Mouse (Mus musculus): ENCODE measurements at regions not wholly inside any gene's neighbourhood (a gene's known extent, or its start where the extent isn't known, plus 50 kb on each side); places are given as distances from the start of the nearest gene placed in this dataset.

DNA sequence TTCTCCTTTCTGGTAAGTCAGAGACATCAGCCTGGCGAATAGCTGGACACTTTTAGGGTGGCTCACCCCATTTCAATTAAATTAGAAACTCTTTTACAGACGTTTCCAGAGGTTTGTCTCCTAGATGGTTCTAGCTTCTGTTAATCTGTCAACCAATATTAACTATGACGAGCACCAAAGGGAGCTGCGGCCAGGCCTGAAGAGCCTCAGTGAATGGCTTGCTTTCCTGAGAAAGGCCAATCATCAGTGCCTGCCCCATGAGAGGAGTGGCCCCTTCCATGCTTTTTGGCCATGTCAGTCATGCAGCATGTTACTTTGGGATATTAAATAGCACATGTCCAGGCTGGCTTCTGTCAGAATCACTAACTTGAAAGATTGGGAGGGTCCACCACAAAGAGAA is 296.6 kb upstream of the Id2 start:
- no peak for DNase-seq (ENCODE audit: low read depth, low spot score)

DNA sequence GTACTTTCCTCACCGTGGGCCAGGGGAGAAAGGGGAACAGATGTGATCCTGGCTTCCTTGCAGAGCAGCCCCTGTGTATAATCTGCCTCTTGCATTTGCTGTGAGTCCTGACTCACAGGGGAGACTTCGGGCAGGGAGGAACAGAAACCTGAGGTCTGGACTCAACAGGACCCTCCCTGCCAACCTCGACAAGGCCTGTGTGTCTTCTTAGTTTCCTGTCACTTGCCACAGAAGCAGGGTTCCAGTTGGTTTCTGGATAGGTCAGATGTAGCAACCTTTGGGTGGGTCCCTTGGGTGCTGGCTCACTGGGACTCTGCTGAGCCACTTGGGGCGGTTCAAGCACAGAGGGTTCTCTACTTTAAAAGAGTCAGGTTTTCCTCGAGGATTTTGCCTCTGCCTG is 292.3 kb upstream of the Id2 start:
- no peak for DNase-seq (ENCODE audit: low read depth, low spot score)

DNA sequence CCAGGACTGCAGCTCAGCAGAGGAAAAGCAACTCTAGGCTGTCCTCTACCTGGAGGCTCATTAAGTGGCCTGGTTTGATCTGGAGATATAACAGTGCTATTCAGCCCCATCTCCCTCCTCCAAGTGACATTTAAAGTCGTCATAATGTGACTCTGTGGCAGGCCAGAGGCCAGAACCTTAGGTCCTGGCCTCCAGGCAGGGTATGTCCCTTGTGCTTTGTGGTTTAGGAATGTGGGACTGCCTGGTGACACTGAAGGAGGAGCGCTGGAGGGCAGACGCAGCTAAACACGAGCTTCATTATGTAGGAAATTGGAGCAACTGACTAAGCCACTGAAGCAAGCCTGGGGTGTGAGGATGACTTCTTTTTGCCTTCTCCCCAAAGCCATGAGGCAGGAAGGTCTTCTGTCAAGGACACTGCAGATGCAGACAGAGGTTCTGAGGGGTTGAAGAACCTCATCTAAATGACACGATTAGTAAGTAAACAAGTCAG is 290.9 kb upstream of the Id2 start:
- DNase-seq (ENCODE audit: low read depth, low spot score): no peak

- DNase-seq (ENCODE audit: low read depth, low spot score): no peak
Measured at GRCm38 (mm10) chr12:25382961-25383360, 286.0 kb upstream of the Id2 start.

DNA sequence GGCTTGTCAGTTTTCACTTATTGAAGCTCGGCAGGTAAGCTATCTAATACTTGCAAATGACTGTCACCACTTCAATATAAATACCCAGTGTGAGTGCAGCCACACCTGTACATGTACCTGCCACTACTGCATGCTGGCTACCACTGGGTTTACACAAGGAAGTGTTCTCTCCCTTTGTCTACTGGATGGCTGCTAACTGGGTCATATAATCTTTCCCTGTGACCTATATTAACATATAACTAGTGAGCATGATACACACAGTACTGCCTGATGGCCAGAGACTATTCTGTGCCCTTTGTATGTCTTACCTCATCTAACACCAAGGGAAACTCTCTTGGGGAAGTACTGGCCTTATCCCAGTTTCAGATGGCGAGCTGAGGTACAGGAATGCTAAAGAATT is 285.5 kb upstream of the Id2 start:
- DNase-seq (ENCODE audit: low read depth, low spot score): no peak

GRCm38 (mm10) chr12:25381619-25382018 is 284.7 kb upstream of the Id2 start:
- DNase-seq (ENCODE audit: low read depth, low spot score): no peak

DNA sequence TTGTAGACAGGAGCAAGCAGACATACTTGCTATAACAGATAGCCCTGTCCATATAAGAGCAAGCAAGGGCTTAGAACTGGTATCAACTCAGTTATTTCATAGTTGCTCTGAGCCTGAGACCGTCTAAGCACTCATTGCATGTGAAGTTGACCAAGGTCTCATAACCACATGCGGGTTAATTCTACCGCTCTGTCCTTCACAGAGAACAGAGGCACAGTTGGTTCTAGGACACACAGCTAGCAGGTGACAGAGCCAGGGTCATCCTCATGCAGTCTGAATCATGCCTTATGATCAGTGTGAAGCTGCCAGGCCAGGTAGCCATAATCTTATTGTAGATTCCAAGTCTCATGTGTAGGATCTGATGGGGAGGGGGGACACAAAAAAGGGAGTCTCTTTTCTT is 283.1 kb upstream of the Id2 start:
- no peak for DNase-seq (ENCODE audit: low read depth, low spot score)

DNA sequence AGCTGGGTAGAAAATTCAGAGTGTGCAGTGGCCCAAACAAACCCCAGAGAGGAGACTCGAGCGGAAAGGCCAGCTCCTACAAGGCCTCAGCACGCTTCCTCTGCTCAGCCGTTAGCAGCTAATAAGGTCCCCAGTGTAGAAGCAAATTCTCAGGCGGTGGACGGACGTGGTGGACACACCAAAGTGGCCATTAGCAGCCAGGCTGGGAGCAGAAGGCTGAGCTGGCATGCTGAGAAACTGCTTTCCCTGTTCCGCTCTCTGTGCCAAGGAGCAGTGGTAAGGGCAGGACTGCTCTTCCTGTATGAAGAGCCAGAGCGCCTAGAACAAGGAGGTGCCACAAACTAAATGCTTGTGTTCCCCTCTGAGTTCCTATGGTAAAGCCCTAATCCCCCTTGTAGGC is 282.1 kb upstream of the Id2 start:
- no peak for DNase-seq (ENCODE audit: low read depth, low spot score)

DNA sequence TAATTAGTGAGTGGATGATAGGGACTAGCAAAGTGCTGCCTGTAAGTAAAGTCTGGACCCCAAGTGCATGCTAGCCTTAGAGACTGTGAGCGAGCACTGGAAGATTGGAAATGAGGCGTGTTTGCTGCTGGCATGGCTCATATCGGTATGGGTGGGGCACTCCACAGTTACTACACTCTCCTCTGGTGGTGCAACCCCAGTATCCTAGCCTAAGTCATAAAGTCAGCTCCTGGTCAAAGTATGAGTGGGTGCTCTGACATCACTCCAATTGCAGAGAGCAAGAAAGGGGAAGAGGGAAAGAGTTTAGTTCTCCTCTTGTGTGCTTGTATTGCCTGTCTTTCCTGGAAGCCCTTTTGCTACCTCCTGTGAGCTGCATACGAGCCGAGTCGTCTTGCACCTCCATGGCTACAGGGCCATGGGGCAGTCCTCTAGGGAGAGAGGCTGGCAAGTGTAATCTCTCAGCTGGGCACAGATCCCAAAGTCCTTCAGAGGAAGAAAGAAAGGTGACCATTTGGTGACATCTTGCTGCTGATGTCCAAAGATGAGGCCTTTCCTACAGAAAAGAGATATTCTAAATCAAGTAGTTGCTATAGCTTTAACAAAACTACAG is 281.2 kb upstream of the Id2 start:
- no peak for DNase-seq (ENCODE audit: low read depth, low spot score)

GRCm38 (mm10) chr12:25376451-25376850 is 279.5 kb upstream of the Id2 start:
- DNase-seq (ENCODE audit: low read depth, low spot score): no peak

DNA sequence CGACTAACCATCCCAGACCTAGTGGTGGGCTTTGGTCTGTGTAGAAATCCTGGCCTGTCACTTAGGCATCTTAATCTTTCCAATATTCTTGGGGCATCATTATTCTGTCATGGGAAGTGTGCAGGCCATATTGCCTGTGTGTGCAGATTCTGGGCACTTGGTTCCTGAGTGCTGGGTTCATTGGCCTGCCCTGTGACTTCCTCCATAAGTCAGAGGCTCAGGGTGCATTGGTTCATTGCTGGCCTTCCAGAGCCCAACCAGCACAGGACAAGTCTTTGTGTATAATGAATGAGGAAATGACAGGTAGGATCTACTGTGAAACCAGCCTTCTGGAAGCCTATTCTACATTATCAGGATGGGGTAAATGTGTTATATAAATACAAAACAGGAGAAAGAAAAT is 270.6 kb upstream of the Id2 start:
- DNase-seq (ENCODE audit: low read depth, low spot score): no peak

DNA sequence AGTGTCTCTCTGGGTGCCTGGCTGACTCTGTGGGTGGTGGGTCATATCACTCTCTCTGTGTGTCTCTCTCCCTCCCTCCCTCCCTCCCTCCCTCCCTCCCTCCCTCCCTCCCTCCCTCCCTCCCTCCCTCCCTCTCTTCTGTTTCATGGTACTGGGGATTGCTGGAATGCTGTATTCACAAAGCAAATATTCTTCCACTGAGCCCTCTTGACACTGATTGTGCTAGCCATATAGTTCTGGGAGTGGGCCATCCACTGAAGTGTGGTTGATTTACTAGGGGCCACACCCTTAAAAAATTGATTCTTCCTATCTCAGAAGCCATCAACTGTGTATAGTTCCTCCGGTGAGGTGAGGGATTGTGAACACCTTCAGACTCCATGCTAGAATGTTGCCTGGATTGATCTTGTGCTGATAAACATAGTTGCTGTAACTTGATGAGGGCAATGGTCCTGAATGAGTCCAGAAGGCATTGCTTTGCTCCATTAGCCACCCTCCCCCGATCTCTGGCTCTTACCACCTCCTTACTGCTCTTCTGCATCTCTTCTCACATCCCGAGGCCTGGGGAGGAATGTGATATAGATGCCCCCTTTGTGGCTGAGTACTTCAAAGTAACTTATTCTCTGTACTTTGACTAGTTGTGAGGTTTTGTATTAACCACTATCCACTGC is 268.8 kb upstream of the Id2 start:
- no peak for DNase-seq (ENCODE audit: low read depth, low spot score)

DNA sequence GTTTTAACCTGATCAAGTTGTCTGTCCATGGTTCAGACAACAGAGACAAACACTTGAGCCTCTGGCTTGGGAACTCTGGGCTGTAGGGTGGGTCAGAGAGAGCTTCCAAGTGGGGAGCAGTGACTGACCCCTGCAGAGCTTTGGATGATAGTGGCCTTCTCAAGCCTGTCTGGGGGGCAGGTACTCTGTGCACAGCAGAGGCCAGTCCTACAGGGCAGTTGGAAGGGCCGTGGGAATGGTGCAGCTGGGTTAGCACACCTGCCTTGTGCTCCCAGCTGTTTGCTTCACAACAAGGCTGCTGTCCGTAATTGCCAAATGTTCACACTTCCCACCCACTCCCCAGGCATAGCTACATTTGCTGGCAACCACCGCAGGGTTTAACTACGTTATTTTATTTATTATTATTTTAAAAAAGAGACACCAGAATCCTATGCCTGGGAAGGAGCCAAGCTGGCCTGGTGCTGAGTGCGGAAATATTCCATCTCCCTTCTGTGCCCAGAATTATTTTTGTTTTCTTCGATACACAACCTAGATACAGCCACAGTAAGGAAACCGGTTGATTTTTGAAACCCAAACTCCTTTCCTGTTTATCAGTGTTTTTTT is 268.1 kb upstream of the Id2 start:
- DNase-seq (ENCODE audit: low read depth, low spot score): no peak

DNA sequence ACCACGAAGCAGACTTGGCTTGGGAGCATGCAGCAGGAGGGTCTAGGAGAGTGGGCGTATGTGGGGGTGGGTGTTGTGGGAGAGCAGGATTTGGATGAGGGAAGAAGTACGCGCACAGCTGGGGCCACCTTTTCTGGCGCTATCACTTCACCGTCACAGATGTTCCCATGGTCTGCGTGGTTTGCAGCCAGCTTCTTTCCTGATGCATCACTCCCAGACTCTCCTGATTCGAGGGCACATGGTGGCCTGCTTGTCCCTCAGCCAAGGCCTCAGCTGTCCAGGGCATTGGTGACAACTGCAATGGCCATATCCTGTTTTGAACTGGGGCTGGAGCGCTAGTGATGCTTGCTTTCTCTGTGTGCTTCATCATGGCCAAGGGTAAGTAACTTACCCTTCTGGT is 266.9 kb upstream of the Id2 start:
- no peak for DNase-seq (ENCODE audit: low read depth, low spot score)

DNA sequence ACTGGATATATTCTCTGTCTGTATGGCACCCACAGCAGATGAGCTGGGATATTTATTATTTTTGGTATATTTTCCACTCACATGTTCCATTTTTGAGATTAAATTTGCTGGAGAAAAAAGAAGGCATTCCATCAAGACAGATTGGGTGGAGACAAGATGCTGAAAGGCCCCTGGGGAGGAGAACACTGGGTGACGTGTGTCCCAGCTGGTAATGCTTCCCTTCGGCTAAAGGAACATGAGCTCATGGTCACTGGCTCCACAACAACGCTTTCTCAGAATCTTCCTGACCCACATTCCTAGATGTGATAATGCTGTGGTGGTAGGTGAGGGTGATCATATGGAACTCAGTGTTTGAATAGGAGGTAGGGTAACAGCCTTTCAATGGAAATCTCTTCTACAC is 266.4 kb upstream of the Id2 start:
- no peak for DNase-seq (ENCODE audit: low read depth, low spot score)

DNA sequence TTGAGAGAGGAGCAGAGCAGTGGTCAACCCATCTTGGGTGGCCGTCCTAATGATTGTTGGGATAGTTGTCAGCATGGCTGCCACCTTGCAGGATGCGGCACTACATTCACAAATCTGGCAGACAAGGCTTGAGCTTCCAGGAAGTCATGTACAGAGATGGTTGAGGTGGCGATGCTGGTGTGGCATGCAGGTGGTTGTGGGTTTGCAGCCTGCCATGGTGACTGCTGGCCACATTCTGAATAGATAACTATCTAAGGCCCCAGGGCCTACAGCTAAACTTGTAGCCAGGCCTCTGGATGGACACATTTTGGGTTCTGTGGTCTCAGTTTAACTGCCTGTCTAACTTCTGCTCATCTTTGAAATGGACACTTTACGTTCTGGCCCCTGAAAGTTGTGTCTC is 265.8 kb upstream of the Id2 start:
- no peak for DNase-seq (ENCODE audit: low read depth, low spot score)

- no peak for DNase-seq (ENCODE audit: low read depth, low spot score)
Measured at GRCm38 (mm10) chr12:25360726-25361125, 263.8 kb upstream of the Id2 start.

DNA sequence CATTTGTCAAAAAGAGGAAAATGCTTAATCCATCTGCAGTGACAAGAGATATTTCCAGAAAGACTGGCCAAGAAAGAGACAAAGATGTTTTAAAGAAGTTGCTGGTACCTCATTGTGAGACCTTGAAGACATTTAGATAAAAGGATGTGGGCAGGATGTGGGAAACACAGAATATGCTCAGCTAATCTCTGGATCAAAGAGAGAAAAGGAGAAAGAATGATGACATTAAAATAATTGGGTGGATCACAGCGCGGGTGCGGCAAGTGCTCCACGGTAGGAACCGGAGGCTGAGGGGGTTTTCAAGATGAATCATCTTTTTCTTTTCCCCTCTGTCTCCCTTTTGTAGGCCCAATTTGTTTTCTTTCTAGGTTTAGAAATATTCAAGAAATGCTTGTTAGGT is 263.0 kb upstream of the Id2 start:
- no peak for DNase-seq (ENCODE audit: low read depth, low spot score)

DNA sequence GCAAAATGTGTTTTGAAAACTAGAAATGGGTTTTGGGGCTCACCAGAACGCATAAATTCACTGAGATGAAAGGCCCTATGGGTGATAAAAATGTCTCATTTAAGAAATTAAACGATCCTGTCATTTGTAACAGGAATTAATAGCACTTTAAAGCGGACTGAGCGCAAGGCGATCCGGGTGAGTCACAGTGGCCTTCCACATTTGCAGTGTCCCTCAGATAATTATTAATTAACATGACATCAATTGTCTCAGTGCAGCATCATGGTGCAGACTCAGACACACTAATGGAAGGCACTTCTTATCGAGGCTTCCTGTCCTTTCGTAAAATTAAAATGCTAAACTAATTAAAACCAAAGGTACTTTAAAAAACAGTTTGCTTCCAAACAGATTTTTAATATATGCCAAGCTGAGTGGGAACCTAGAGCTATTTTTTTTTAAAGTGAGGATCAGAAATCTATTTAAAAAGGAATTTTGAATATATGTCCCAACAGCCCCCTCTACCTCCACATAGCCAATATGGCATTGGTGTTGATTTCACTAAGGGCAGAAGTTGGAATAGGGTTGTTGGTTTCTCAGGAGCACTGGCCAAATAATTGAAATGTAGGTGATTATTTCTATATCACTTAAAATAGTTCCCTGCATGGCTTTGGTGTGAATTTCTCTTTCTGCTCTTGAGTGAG is 262.0 kb upstream of the Id2 start:
- no peak for DNase-seq (ENCODE audit: low read depth, low spot score)

GRCm38 (mm10) chr12:25356774-25357173 is 259.8 kb upstream of the Id2 start:
- no peak for DNase-seq (ENCODE audit: low read depth, low spot score)

- DNase-seq (ENCODE audit: low read depth, low spot score): peak; percentile 4
Measured at GRCm38 (mm10) chr12:25355217-25355616, 258.3 kb upstream of the Id2 start.

- no peak for DNase-seq (ENCODE audit: low read depth, low spot score)
Measured at GRCm38 (mm10) chr12:25353402-25353896, 256.5 kb upstream of the Id2 start.

DNA sequence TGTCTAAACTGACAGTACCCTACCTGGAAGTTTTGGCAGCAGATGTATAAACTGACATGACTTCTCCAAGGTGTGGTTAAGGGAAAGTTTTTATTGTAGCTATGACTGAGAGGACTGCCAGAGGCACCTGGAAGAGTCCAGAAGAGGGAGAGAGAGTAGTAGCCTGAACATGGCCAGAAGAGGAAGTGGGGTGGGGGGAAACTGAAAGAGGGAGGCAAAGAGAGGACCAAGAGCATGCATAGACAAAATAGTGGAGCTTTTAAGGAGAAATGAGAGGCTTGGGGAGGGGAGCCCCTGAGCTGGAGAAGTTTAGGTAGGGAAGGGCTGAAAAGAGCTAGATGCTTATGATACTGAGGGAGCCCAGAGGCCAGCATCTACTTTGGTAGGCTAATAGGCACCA is 255.2 kb upstream of the Id2 start:
- no peak for DNase-seq (ENCODE audit: low read depth, low spot score)

All from ES-CJ7 (cell line).